ENCODE assay signal across 11 mouse cellular contexts in genomic region chr8:15304143-15304677, GRCm38 (mm10).
"Had no signal": no experiment of that assay in that cellular context is flagged by ENCODE, and none has a peak within 500 bp of the region (broad histone marks: within the 10 kb centered on the region; RNA-seq: fewer than 3 reads in every experiment).

No protein-coding gene starts in this region.

- DNase-seq: kidney, adult 11 months; kidney, adult 8-10 months; kidney, postnatal 10 days; kidney, postnatal 36 days; layer of hippocampus, postnatal 36 days; liver, embryonic 13.5 days; lung, adult 2 months; lung, postnatal 14 days; lung, postnatal 4 days; midbrain, embryonic 14.5 days; thymus, postnatal 25 days had no signal
